Mouse (Mus musculus) MEL (cell line): ENCODE measurements around the gene Map7d3.

ENCODE experiments used
- CTCF ChIP-seq, 3 experiments: IDR thresholded peaks in 2 of 3; conservative IDR thresholded peaks in 1 of 3; 2 replicates each; pipeline ENCODE4 v1.5.1; 2011 to 2012; ENCODE audit warnings: low read length in 3 of 3, low read depth in 2 of 3, mild to moderate bottlenecking in 2 of 3, improper control_type of control experiment in 1 of 3, inconsistent platforms in 1 of 3, mixed read lengths in 1 of 3, moderate library complexity in 1 of 3; ENCODE audit not compliant: control insufficient read depth in 1 of 3, insufficient read depth in 1 of 3, poor library complexity in 1 of 3, severe bottlenecking in 1 of 3
- ETS1 ChIP-seq: IDR thresholded peaks from 2 replicates; pipeline ENCODE4 v1.6.1; 2012; ENCODE audit warnings: low read depth, mild to moderate bottlenecking, inconsistent platforms, low read length, improper control_type of control experiment, moderate library complexity
- HCFC1 ChIP-seq: IDR thresholded peaks from 2 replicates; pipeline ENCODE4 v1.6.1; 2012; ENCODE audit warnings: low read depth, mild to moderate bottlenecking, inconsistent platforms, low read length, improper control_type of control experiment, moderate library complexity
- KAT2A ChIP-seq: conservative IDR thresholded peaks from 2 replicates; pipeline ENCODE4 v1.6.1; 2012; ENCODE audit warnings: low read depth, low read length, improper control_type of control experiment, inconsistent platforms
- MYC ChIP-seq: IDR thresholded peaks from 2 replicates; pipeline ENCODE4 v1.6.1; 2011; ENCODE audit warnings: low read depth, mild to moderate bottlenecking, low read length, improper control_type of control experiment, moderate library complexity
- NELFE ChIP-seq: IDR thresholded peaks from 2 replicates; pipeline ENCODE4 v1.6.1; 2011; ENCODE audit warnings: low read depth, low read length, improper control_type of control experiment
- POLR2A ChIP-seq, 2 experiments: IDR thresholded peaks; 2 replicates each; pipeline ENCODE4 v1.6.1; 2011 to 2012; ENCODE audit warnings: low read length in 2 of 2, mild to moderate bottlenecking in 2 of 2, control low read depth in 1 of 2, improper control_type of control experiment in 1 of 2, low read depth in 1 of 2, moderate library complexity in 1 of 2; ENCODE audit not compliant: control insufficient read depth in 1 of 2, insufficient read depth in 1 of 2, poor library complexity in 1 of 2
- RAD21 ChIP-seq: IDR thresholded peaks from 2 replicates; pipeline ENCODE4 v1.6.1; 2011; ENCODE audit warnings: mild to moderate bottlenecking, low read depth, low read length, improper control_type of control experiment
- ZMIZ1 ChIP-seq: IDR thresholded peaks from 2 replicates; pipeline ENCODE4 v1.6.1; 2012; ENCODE audit warnings: low read depth, mild to moderate bottlenecking, inconsistent platforms, low read length, improper control_type of control experiment, moderate library complexity

DNA sequence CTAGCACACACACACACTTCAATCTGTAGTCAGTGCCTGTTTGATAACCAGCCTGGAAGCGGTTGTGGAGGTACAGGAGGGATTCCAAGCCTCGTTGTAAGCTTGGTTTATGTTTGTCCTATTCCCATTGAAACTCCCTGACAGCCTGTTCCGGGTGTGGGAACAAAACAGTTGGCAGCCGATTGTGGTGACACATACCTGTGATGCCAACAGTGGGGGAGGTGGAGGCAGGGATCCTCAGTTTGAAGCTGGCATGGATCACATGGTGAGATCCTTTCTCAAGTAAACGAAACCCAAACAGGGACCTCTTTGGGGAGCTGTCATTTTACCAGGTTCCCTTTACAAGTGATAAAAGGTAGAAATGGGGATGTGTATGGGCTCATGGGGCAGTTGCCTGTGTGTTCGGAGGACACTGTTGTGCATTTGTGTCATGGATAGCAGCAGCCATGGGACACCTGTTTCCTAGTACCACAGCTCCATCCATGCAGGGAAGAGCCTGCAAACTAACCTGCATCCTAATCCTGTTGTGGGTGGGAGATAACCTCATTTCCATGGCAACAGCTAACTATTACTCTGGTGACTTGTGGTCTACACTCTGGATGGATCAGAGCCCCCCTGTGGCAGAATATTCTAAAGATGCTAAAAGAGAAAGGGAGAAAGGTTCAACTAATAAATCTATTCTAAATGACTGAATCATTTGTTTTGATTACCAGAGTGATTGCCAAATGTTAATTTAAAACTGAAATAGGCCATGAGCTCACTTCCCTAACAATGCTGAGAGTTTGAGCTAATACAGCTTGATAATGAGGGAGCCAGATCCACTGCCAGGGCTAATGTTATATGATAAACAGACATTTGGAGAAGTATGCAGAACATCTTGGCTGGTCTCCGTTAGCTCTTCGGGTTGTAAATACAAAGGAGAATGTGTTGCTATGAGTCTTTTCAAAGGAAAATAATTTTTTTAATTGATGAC is 68.5 kb downstream of the Map7d3 start:
- TF ChIP-seq POLR2A (IDR thresholded peaks at IDR 0.05; ENCODE audit: control insufficient read depth in 1 of 2, insufficient read depth in 1 of 2, low read depth in 1 of 2, low read length in 2 of 2, poor library complexity in 1 of 2) (no peak), KAT2A (no peak), CTCF (IDR thresholded peaks at IDR 0.05 in 2 of 3, conservative IDR thresholded peaks at IDR 0.05 in 1 of 3; ENCODE audit: control insufficient read depth in 1 of 3, insufficient read depth in 1 of 3, low read depth in 2 of 3, low read length in 3 of 3, poor library complexity in 1 of 3, severe bottlenecking in 1 of 3) (no peak), ZMIZ1 (no peak), NELFE (no peak), RAD21 (no peak), MYC (no peak), ETS1 (no peak), HCFC1 (no peak)
